Mouse (Mus musculus): Measurements from ENCODE around the gene Iqcf1. TPM values are rescaled to one million over a fixed set of nuclear protein-coding genes. Genes with fewer than 3 reads are reported as not detected.
A peak's percentile ranks its signal among the peaks of the same experiment; 100 is the strongest.

Gene Iqcf1
- total and polyA plus RNA-seq, 2 experiments from 2014 or later: not detected

GRCm38 (mm10) chr9:106463122-106464063, 36.4 kb upstream of the Iqcf1 start:
- Histone ChIP-seq H3K27me3 (ENCODE audit: insufficient read depth, low read length) (no peaks in the 10 kb centered on the region), H3K4me1 (ENCODE audit: insufficient read depth, low read length) (no peaks in the 10 kb centered on the region; the same call in 1 of the 2 replicates), H3K36me3 (ENCODE audit: insufficient read depth, low read length) (peaks cover 33% of the 10 kb centered on the region), H3K4me2 (ENCODE audit: low read depth, low read length, poor library complexity, severe bottlenecking) (no peak overlapping the region), H3K4me3 (ENCODE audit: low read depth, low read length) (no peak overlapping the region), H3K9me3 (ENCODE audit: low read length) (no peaks in the 10 kb centered on the region), H3K9ac (replicated peaks; ENCODE audit: low read length, poor library complexity, severe bottlenecking) (no peak overlapping the region), H3K27ac (ENCODE audit: low read depth, low read length) (no peak overlapping the region)
- ATAC-seq (ENCODE audit: low FRiP score) (no peak), DNase-seq (ENCODE audit: low spot score) (no peak)
- TF ChIP-seq CTCF (IDR thresholded peaks at IDR 0.05): no peak
- WGBS: 81% methylated on average over 20 of the region's 21 CpGs

GRCm38 (mm10) chr9:106464751-106465541, 34.8 kb upstream of the Iqcf1 start:
- H3K9me3 ChIP-seq (ENCODE audit: low read length): no peaks in the 10 kb centered on the region
- H3K4me2 ChIP-seq (ENCODE audit: low read depth, low read length, poor library complexity, severe bottlenecking): peak overlapping the region; percentile 94
- H3K36me3 ChIP-seq (ENCODE audit: insufficient read depth, low read length): peaks cover 30% of the 10 kb centered on the region
- no peaks in the 10 kb centered on the region; the same call in 1 of the 2 replicates for H3K4me1 ChIP-seq (ENCODE audit: insufficient read depth, low read length)
- peak; percentile 81 for ATAC-seq (ENCODE audit: low FRiP score)
- 2% methylated on average over 81 of the region's 99 CpGs for WGBS
- H3K27me3 ChIP-seq (ENCODE audit: insufficient read depth, low read length): no peaks in the 10 kb centered on the region
- peak overlapping the region; percentile 52 for H3K4me3 ChIP-seq (ENCODE audit: low read depth, low read length)
- TF ChIP-seq CTCF (IDR thresholded peaks at IDR 0.05): no peak
- peak overlapping the region; percentile 89 for H3K9ac ChIP-seq (replicated peaks; ENCODE audit: low read length, poor library complexity, severe bottlenecking)
- peak; percentile 92 for DNase-seq (ENCODE audit: low spot score)
- H3K27ac ChIP-seq (ENCODE audit: low read depth, low read length): peak overlapping the region; percentile 89

- Histone ChIP-seq H3K36me3 (ENCODE audit: insufficient read depth, low read length) (peaks cover 27% of the 10 kb centered on the region), H3K9me3 (ENCODE audit: low read length) (no peaks in the 10 kb centered on the region), H3K27ac (ENCODE audit: low read depth, low read length) (peak within 1 kb of the TSS; percentile 89), H3K4me1 (ENCODE audit: insufficient read depth, low read length) (no peaks in the 10 kb centered on the region; the same call in 1 of the 2 replicates), H3K4me2 (ENCODE audit: low read depth, low read length, poor library complexity, severe bottlenecking) (peak within 1 kb of the TSS; percentile 94), H3K9ac (replicated peaks; ENCODE audit: low read length, poor library complexity, severe bottlenecking) (peak within 1 kb of the TSS; percentile 89), H3K4me3 (ENCODE audit: low read depth, low read length) (peak within 1 kb of the TSS; percentile 52), H3K27me3 (ENCODE audit: insufficient read depth, low read length) (no peaks in the 10 kb centered on the region)
- WGBS: 23% methylated on average over 26 of the region's 26 CpGs
- DNase-seq (ENCODE audit: low spot score): peak; percentile 88
- ATAC-seq (ENCODE audit: low FRiP score): peak; percentile 57
- no peak for TF ChIP-seq CTCF (IDR thresholded peaks at IDR 0.05)
These were observed 34.1 kb upstream of the Iqcf1 start, which contains the start of gene Gpr62 for GRCm38 (mm10) chr9:106465571-106466200. TSS of gene Gpr62 (minus strand) at chr9:106465938.

- peaks cover 20% of the 10 kb centered on the region for H3K36me3 ChIP-seq (ENCODE audit: insufficient read depth, low read length)
- 92% methylated on average over 6 of the region's 6 CpGs for WGBS
These were observed 33.0 kb upstream of the Iqcf1 start for GRCm38 (mm10) chr9:106466721-106467120.

GRCm38 (mm10) chr9:106467746-106468145, 32.0 kb upstream of the Iqcf1 start:
- Histone ChIP-seq H3K9ac (replicated peaks; ENCODE audit: low read length, poor library complexity, severe bottlenecking) (no peak overlapping the region), H3K27ac (ENCODE audit: low read depth, low read length) (no peak overlapping the region), H3K4me3 (ENCODE audit: low read depth, low read length) (no peak overlapping the region), H3K36me3 (ENCODE audit: insufficient read depth, low read length) (peaks cover 11% of the 10 kb centered on the region; the same call in 1 of the 2 replicates), H3K4me1 (ENCODE audit: insufficient read depth, low read length) (no peaks in the 10 kb centered on the region; the same call in 1 of the 2 replicates), H3K27me3 (ENCODE audit: insufficient read depth, low read length) (no peaks in the 10 kb centered on the region), H3K4me2 (ENCODE audit: low read depth, low read length, poor library complexity, severe bottlenecking) (no peak overlapping the region), H3K9me3 (ENCODE audit: low read length) (no peaks in the 10 kb centered on the region)
- DNase-seq (ENCODE audit: low spot score) (no peak), ATAC-seq (ENCODE audit: low FRiP score) (no peak)
- no peak for TF ChIP-seq CTCF (IDR thresholded peaks at IDR 0.05)
- WGBS: 87% methylated on average over 7 of the region's 7 CpGs

More at GRCm38 (mm10) chr9:106466721-106467120, 33.0 kb upstream of the Iqcf1 start:
- no peak for TF ChIP-seq CTCF (IDR thresholded peaks at IDR 0.05)
- Histone ChIP-seq H3K9ac (replicated peaks; ENCODE audit: low read length, poor library complexity, severe bottlenecking) (no peak overlapping the region), H3K27ac (ENCODE audit: low read depth, low read length) (no peak overlapping the region), H3K9me3 (ENCODE audit: low read length) (no peaks in the 10 kb centered on the region), H3K4me1 (ENCODE audit: insufficient read depth, low read length) (no peaks in the 10 kb centered on the region; the same call in 1 of the 2 replicates), H3K27me3 (ENCODE audit: insufficient read depth, low read length) (no peaks in the 10 kb centered on the region), H3K4me2 (ENCODE audit: low read depth, low read length, poor library complexity, severe bottlenecking) (no peak overlapping the region), H3K4me3 (ENCODE audit: low read depth, low read length) (no peak overlapping the region)
- DNase-seq (ENCODE audit: low spot score): no peak
- no peak for ATAC-seq (ENCODE audit: low FRiP score)
